Mouse (Mus musculus) lung, embryonic 14.5 days (tissue): ENCODE measurements at regions not wholly inside any gene's neighbourhood (a gene's known extent, or its start where the extent isn't known, plus 50 kb on each side); places are given as distances from the start of the nearest gene placed in this dataset.

Experiments used
- ATAC-seq: fragments of 200-750 bp; cut with Nextera tagmentation; 2 replicates; pipeline ENCODE4 v1.8.0; 2017; ENCODE audit warnings: mild to moderate bottlenecking, moderate TSS enrichment, moderate library complexity; ENCODE audit not compliant: insufficient read depth
- DNase-seq: peaks from one replicate; pipeline ENCODE4 v3.0.0-alpha.2; 2015
- H3K27ac ChIP-seq: fragments of 300-500 bp; sonication (generic); 2 replicates; pipeline ENCODE4 v1.5.1; 2014; ENCODE audit warnings: low read depth, mild to moderate bottlenecking, moderate library complexity
- H3K27me3 ChIP-seq: fragments of 300-500 bp; sonication (generic); 2 replicates; pipeline ENCODE4 v1.6.1; 2014; ENCODE audit warnings: low read length, control low read depth; ENCODE audit not compliant: insufficient read depth
- H3K36me3 ChIP-seq: fragments of 300-500 bp; sonication (generic); 2 replicates; pipeline ENCODE4 v1.6.1; 2014; ENCODE audit warnings: control low read depth; ENCODE audit not compliant: insufficient read depth
- H3K4me1 ChIP-seq: fragments of 300-500 bp; sonication (generic); 2 replicates; pipeline ENCODE4 v1.6.1; 2014; ENCODE audit warnings: antibody characterized with exemption, control low read depth; ENCODE audit not compliant: insufficient read depth
- H3K4me2 ChIP-seq: fragments of 300-500 bp; sonication (generic); 2 replicates; pipeline ENCODE4 v1.6.1; 2014; ENCODE audit warnings: mild to moderate bottlenecking
- H3K4me3 ChIP-seq: fragments of 300-500 bp; sonication (generic); 2 replicates; pipeline ENCODE4 v1.5.1; 2014; ENCODE audit warnings: low read depth, low read length
- H3K9ac ChIP-seq: fragments of 300-500 bp; sonication (generic); 2 replicates; pipeline ENCODE4 v1.6.1; 2014
- H3K9me3 ChIP-seq: fragments of 300-500 bp; sonication (generic); 2 replicates; pipeline ENCODE4 v1.6.1; 2016; ENCODE audit warnings: low read depth, low read length, control low read depth
- CTCF ChIP-seq: IDR thresholded peaks from 2 replicates; pipeline ENCODE4 v1.5.1; 2016; ENCODE audit warnings: antibody characterized with exemption, low read depth
- WGBS: fragments of 180-500 bp; shearing (Covaris S2); extraction: QIAGEN DNeasy Blood & Tissue Kit; methylation state at CpG from one replicate; pipeline ENCODE4 v1.1.7; 2014; 5-methylcytosine and 5-hydroxymethylcytosine counted together

DNA sequence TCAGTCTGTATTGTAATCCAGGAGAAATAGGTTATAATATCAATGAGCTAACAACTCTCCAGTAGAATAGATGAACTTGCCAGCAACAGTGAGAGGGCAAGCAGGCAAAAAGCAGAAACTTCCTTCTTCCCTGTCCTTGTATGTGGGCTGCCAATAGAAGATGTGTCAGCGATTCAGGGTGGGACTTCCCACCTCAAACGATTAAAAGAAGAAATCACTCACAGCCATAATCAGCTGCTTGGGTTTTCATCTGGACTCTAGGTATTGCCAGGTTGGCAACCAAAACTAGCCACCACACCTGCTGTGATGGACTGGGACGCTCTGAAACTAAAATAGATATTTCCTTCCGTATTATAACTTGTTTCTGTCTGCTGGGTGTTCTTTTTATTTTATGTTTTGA lies 133.2 kb upstream of the Map3k1 start:
- H3K9me3 ChIP-seq: no peaks in the 10 kb centered on the region
- H3K4me3 ChIP-seq: no peak overlapping the region
- H3K27me3 ChIP-seq: no peaks in the 10 kb centered on the region
- H3K4me2 ChIP-seq: no peak overlapping the region
- peaks cover 30% of the 10 kb centered on the region for H3K4me1 ChIP-seq
- no peaks in the 10 kb centered on the region for H3K36me3 ChIP-seq
- no peak for DNase-seq
- ATAC-seq: no peak
- no peak overlapping the region for H3K9ac ChIP-seq
- whole genome bisulfite sequencing: 88% methylated on average over 4 of the region's 4 CpGs
- H3K27ac ChIP-seq: no peak overlapping the region
- no peak for TF ChIP-seq CTCF

DNA sequence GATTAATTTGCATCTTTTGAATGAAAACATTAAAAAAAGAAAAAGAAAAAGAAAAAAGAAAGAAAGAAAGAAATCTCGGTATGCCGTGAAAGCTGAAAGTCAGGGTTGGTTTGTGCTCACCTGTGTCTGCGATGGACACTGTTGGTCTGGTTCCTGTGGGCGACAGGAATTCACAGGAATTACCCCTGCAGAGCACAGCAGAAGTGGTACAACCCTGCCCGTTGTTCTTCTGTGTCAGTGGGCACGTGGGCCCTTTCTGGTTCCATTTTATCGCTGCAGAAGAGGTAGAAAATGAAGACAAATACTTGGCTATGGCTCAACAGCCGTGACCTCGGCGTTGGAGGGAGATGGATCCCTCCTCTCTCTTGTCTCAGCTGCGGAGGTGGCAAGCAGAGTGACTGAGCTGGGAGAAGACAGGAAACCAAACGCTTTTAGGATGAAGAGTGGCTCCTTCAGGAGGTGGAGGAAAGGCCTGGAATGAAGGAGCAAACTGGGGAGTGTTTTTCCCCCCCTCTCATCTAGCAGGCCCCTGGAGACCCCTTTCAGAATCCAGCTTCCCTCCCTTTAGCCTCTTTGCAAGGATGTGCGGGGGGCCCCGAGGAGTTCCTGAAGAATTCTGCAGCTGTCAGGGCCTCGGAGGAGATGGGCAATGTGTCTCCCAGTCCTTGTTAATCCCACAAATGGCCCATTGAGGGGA lies 134.7 kb upstream of the Map3k1 start:
- TF ChIP-seq CTCF: no peak
- WGBS: 47% methylated on average over 15 of the region's 15 CpGs
- ATAC-seq: no peak

DNA sequence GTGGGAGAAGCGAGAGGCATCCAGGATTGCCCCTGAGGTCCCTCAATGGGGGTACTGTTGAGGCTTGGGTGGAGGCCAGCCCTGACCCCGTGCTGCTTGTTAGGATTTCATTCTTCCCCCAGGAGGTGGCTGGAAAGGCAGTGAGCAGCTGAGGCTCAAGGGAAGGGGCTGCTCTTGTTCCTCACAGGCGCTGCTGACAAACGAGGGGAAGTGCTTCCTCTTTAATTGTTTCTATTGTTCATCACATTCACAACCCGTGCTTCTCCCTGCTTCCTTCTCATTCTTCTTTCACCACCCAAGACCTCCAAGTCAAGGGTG lies 135.3 kb upstream of the Map3k1 start:
- TF ChIP-seq CTCF: peak; percentile 25; the same call in 1 of the 2 replicates
- peak; percentile 57 for DNase-seq
- H3K4me2 ChIP-seq: no peak overlapping the region
- H3K4me3 ChIP-seq: no peak overlapping the region
- 0 out of 2 replicates have a peak, but pooled peaks have one; percentile 11 for ATAC-seq
- 19% methylated on average over 5 of the region's 5 CpGs for WGBS
- no peaks in the 10 kb centered on the region for H3K27me3 ChIP-seq
- H3K27ac ChIP-seq: no peak overlapping the region
- no peaks in the 10 kb centered on the region for H3K36me3 ChIP-seq
- H3K9me3 ChIP-seq: no peaks in the 10 kb centered on the region
- peaks cover 23% of the 10 kb centered on the region; the same call in 1 of the 2 replicates for H3K4me1 ChIP-seq
- no peak overlapping the region for H3K9ac ChIP-seq

More for the DNA sequence above, 134.7 kb upstream of the Map3k1 start:
- H3K36me3 ChIP-seq: no peaks in the 10 kb centered on the region
- H3K27me3 ChIP-seq: no peaks in the 10 kb centered on the region
- H3K9ac ChIP-seq: no peak overlapping the region
- H3K4me1 ChIP-seq: peaks cover 28% of the 10 kb centered on the region
- H3K4me3 ChIP-seq: no peak overlapping the region
- no peaks in the 10 kb centered on the region for H3K9me3 ChIP-seq
- no peak for DNase-seq
- no peak overlapping the region; the same call in 1 of the 2 replicates for H3K27ac ChIP-seq
- no peak overlapping the region for H3K4me2 ChIP-seq

DNA sequence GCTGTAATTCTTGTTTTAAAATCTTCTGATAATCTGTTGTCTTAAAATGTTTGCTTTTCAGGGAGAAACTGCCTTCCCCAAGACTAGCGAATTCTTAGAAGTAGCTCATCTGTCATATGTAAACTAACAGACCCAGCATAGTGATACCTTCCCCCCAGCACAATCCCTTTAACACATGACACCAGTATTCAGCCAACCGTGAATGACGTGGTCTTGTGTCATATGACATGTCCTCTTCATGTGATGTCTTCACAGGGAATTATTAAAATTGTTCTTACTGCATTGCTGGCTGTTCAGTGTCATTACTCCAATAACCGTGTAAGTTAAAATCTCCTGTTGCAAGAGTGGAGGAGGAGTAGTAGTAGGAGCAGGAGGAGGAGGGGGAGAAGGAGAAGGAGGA lies 137.5 kb upstream of the Map3k1 start:
- ATAC-seq (no peak), DNase-seq (no peak)
- Histone ChIP-seq H3K27me3 (no peaks in the 10 kb centered on the region), H3K4me1 (peaks cover 9% of the 10 kb centered on the region; the same call in 1 of the 2 replicates), H3K4me2 (no peak overlapping the region), H3K9me3 (no peaks in the 10 kb centered on the region), H3K4me3 (no peak overlapping the region), H3K36me3 (no peaks in the 10 kb centered on the region), H3K9ac (no peak overlapping the region), H3K27ac (no peak overlapping the region)
- WGBS: 72% methylated on average over 4 of the region's 4 CpGs
- no peak for TF ChIP-seq CTCF

DNA sequence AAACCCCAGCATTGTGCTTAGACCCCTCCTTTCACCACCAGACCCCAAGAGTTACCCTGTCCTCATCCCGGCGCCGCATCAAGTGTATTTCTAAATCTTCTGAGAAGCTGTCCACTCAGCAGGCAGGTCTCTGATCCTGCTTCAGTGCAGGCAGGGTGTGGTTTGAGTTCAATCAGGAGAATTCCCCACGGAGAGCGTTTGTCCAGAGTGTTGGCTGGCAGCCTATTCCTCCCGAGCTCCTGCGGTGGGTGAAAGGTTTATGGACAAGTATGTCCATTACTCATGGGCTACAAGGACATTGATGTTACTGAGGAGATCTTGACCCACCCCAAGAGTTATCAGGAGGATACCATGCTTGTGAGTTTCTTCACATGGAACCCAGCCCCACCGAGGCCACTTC lies 138.0 kb upstream of the Map3k1 start:
- no peak for DNase-seq
- no peak for ATAC-seq
- Histone ChIP-seq H3K27ac (no peak overlapping the region), H3K4me1 (0 out of 2 replicates have a peak, but pooled peaks cover 7% of the 10 kb centered on the region), H3K4me2 (no peak overlapping the region), H3K27me3 (no peaks in the 10 kb centered on the region), H3K4me3 (no peak overlapping the region), H3K9me3 (no peaks in the 10 kb centered on the region), H3K36me3 (no peaks in the 10 kb centered on the region), H3K9ac (no peak overlapping the region)
- 74% methylated on average over 8 of the region's 8 CpGs for WGBS
- TF ChIP-seq CTCF: no peak

DNA sequence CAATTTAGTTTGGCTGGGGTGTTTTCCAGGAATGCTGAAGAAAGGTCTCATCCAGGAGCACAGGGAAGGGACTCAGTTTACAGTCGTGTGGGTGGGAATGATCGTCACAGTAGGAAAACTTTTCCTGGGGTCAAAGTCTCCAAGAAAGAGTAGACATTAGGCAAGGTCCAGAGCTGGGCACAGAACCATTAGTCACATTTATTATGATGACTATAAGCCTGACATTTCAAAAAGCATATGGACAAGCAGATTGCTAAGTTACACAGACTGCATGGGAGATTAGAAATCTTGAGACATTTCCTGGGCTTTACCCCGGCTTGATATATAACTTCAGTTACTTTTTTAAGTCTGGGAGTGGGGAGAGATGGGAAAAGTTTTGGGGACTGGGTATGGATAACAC lies 139.6 kb upstream of the Map3k1 start:
- Histone ChIP-seq H3K4me3 (no peak overlapping the region), H3K36me3 (no peaks in the 10 kb centered on the region), H3K27me3 (no peaks in the 10 kb centered on the region), H3K9ac (no peak overlapping the region), H3K4me1 (0 out of 2 replicates have a peak, but pooled peaks cover 7% of the 10 kb centered on the region), H3K9me3 (no peaks in the 10 kb centered on the region), H3K27ac (no peak overlapping the region), H3K4me2 (no peak overlapping the region)
- ATAC-seq (no peak), DNase-seq (no peak)
- WGBS: 72% methylated on average over 3 of the region's 3 CpGs
- no peak for TF ChIP-seq CTCF

- Histone ChIP-seq H3K4me1 (peaks cover 10% of the 10 kb centered on the region), H3K4me2 (no peak overlapping the region), H3K9me3 (no peaks in the 10 kb centered on the region), H3K36me3 (no peaks in the 10 kb centered on the region), H3K27me3 (no peaks in the 10 kb centered on the region), H3K9ac (no peak overlapping the region), H3K4me3 (no peak overlapping the region), H3K27ac (no peak overlapping the region)
- no peak for DNase-seq
- 0 out of 2 replicates have a peak, but pooled peaks have one; percentile 16 for ATAC-seq
- TF ChIP-seq CTCF: no peak
- WGBS: 88% methylated on average over 1 of the region's 1 CpGs
Observed at GRCm38 (mm10) chr13:111950042-111950441, 141.2 kb upstream of the Map3k1 start.
